Mouse (Mus musculus) CD4-positive, CD25-positive, alpha-beta regulatory T cell, adult 4 months (primary cell): Measurements from ENCODE around the gene Zc3h12a. TPM values are rescaled to one million over a fixed set of nuclear protein-coding genes. Genes with fewer than 3 reads are reported as not detected.

Experiments used
- ATAC-seq: one replicate; pipeline ENCODE4 v1.8.0; 2017
- polyA plus RNA-seq, 2 experiments: library from polyadenylated mRNA; unstranded; fragments of 100-300 nt; shearing (Covaris generic); gene quantifications; one replicate each; pipeline ENCODE4 v1.2.1; 2017

The Zc3h12a gene
- 1 to 10 TPM; 3.6 to 4.4 TPM for polyA plus RNA-seq

DNA sequence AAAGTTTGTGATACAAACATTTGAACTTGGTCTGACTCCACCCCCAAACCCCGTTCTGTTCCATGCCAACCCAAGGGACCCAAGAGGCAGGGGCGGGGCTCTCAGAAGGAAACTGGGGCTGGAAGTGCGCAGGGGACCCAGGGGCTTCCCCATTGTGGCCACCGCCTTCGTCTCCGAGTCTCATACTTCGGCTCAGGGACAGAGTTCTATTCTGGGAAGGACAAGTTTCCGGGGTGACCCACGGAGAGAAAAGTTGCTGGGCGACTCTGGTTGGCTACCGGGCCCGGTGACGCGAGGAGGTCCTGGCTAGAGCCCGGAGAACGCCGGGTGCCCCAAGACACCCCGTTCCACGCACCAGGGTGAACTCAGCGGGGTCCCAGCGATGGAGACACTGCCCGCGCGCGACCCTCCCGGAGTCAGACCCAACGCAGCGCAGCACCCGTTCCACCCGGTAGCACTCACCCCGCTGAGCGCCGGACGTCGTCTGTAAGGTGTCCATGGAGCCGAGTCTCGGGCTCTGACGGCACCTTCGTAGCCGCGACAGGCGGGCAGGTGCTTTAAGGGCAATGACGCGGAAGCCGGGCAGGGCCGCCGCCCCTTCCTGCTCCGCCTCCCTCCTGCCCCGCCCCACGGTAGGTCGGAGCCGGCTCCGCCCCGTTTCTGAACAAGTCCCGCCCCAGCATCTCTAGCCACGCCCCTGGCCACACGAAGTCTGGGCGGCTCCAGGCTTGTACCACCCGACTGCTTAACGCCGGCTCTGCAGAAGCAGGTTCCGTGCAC is at the start of gene Zc3h12a:
Gene Zc3h12a, minus strand, starts transcription at position 536 of the 780 bp plus-strand sequence.
- ATAC-seq = peak; percentile 65

DNA sequence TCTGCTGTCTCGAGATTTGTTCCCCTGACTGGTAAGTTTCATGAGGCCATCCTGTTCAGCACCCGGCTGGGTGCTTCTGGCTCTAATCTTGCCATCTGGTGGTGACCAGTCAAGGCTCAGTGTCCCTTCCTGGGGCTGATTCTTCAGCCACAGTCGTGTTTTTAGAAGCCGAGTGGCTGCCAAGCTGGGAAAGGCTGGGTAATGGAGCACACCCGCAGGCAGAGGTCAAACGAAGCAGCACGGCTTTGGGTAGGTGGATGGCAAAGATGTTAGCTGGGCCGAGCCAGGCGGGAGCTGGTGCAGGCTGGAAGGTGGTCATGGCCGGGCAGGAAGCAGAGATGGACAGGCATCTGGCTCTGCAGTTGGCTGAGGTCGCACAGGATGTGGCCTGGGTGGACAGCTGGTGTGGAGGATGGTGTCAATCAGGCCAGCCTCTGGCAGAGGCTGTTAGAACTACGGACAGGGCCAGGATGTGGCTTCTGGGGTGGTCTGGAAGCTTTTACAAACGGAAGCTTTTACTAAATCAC is 49.1 kb upstream of the Zc3h12a start:
- no peak for ATAC-seq

DNA sequence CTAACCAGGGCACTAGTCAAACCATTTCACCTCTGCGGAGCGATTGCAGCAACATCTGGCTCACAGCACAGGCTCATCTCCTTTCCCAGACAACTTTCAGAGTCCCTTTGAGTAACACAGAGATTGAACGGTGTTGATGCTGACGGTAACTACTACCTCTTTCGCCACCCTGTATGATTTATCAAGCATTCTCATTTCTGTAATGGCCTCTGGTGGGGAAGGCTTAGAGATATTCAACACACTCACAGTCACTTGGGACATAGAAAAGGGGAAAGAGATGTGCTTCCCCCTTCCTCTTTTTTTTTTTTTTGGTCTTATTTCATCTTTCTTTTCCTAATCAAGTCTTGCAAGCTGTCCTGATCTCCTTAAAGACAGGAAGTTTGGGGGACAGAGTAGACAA is 48.5 kb upstream of the Zc3h12a start:
- ATAC-seq = no peak

DNA sequence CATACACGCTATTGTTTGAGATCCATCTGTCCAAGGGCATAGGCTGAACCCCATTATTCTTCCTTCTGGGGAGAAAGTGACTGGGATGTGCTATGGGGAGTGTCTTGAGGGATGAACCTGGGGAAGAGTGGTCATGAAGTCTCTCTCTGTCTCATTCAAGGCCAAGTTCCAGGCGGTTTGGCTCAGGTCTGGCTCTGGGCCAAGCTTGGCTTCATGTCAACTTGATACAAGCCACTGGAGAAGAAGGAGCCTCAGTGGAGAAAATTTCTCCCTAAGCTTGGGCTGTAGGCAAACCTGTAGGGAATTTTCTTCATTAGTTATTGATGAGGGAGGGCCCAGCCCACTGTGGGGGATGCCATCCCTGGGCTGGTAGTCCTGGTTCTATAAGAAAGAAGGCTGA is 48.0 kb upstream of the Zc3h12a start:
- no peak for ATAC-seq

DNA sequence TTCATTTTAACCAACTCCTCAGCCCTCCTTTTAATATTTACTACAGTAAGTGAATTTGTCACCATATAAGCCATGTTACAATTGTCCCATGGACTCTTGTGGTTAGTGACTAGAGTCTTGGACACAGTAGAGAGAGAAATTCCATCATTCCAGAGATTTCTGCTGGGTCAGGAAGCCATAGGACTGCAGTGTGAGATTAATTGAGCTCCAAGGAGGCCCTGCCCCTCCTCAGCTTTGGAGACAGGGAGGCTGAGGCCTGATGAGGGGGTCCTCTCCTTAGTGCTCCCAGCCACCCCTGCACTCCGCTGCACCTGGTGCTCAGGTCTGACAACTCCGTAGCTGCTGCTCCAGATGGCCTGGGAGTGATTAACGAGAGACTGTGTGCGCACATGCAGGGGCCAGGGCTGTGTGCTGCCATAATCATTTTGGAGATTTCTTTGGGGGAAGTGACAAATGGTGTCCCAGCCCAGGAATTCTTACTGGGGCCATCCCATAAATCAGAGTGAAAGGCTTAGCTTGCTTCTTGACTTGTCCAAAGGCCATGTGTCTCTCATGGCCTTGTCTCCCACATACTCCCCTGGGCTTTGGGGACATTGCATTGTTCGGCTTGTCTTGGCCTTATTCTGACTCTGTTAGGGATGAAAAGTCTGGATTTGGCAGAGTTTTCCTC is 47.0 kb upstream of the Zc3h12a start:
- no peak for ATAC-seq

DNA sequence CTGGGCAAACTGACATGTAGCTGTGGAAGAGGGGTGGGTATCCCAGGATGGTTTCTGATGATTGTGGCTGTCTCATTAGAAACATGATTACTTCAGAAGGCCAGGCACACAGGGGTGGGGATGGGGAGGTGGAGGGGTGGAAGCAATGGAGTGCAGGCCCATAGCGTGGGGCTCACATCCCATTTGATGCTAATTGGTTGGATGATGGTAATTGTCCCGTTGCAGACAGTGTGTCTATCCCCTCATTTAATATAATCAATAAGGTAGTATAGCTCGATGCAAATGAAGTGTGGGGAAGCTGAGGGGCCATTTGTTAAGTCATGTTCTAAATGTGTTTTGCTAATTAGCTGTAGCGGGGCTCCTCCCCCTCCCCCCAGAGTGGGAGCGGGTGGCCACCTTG is 45.5 kb upstream of the Zc3h12a start:
- no peak for ATAC-seq

DNA sequence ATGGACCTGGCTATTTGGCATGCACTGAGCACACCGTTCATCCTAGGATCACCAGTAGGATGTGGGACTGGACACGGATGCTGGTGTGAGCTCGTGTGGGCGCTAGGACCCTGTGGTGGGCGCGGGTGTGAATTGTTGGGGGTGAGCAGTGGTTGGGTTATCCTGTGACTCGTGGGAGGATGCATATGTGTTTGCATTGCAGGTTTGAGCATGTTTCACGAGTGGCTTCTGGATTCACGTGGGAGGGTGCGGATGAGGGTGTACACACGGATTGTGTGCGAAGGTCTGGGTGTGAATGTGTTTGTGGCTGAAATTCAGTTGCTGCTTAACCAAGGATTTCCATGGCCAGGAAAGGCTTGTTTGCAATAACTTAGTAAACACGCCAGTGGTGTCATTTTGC is 45.1 kb upstream of the Zc3h12a start:
- ATAC-seq = no peak

DNA sequence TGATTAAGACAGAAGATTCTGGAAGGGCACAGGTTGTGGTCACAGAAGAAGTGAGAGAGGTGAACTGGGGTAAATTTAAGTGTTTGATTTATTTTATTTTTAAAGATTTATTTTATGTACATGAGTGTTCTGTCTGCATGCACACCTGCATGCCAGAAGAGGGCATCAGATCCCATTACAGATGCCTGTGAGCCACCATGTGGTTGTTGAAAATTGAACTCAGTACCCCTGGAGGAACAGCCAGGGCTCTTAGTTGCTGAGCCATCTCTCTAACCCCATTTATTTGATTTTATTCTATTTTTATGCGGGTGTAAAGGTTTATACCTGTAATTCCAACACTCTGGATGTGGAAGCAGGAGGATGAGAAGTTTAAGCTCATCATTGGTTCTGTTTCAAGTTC is 40.1 kb upstream of the Zc3h12a start:
- ATAC-seq = no peak

DNA sequence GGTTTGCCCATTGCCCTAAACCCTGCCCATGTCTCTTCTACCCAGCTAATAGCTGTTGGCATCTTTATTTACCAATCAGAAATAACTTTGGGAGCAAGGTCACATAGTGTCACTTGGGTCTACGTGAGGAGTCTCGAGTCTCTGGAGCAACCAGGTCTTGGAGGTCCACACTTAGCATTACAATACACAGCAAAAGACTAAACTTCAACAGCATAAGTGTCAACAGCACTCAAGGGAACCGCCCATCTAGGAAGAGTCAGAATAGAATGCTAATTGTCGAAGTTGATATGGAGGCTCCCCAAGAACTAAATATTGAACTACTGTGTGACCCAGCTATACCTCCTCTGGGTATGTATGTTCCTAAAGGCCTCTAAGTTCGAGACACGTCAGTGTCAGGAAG is 37.2 kb upstream of the Zc3h12a start:
- no peak for ATAC-seq

DNA sequence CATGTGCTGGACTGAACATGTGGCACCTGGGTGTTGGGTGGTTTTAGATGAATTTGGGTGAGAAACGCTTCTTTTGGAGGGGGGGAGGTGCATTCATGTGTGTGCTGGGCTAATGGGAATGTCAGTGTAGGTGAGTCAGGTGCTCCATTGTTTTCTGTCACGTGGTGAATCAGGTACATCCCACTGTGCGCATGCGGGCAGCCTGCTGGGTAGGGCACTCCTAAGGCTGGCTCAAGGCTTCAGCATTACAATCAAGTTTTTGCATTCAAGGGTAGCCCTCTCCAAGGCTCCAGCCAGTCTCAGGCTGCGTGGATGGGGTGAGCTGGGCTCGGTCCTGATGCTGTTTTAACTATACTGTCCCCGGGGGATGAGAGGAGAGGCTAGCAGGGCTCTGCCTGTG is 35.1 kb upstream of the Zc3h12a start:
- no peak for ATAC-seq

DNA sequence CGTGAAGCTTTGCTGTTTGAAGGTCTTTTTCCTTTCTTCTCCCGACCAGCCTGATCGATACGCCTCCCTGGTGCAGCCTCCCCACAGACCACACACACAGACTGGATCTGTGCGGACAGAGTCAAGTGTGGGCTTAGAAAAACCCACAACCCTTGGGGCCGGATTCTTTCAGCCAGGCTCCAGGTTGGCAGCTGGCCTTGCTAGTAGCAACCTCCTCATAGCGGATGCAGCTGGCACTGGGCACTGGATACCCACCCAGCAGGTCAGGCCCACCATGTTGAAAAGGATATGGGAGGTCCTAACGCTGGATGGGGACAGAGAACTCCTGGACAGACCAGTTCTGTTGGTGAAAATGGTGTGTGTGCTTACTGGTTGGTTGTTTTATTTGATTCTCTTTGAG is 33.8 kb upstream of the Zc3h12a start:
- ATAC-seq = no peak

DNA sequence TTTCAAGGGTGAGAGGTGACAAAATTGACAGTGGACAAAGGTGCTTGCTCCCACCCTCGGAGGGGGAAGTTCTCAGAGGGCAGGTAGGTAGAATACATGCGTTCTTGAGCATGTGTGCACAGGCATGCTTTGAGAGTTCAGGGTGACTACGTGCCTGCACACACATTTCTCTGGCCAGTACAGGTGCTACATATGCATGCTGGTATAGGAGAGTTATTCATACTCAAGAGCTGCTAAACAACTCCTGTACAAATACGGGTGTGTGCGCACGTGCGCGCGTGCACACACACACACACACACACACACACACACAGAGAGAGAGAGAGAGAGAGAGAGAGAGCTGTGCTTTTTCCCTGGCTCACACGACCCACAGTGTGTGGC is 33.3 kb upstream of the Zc3h12a start:
- ATAC-seq = no peak

DNA sequence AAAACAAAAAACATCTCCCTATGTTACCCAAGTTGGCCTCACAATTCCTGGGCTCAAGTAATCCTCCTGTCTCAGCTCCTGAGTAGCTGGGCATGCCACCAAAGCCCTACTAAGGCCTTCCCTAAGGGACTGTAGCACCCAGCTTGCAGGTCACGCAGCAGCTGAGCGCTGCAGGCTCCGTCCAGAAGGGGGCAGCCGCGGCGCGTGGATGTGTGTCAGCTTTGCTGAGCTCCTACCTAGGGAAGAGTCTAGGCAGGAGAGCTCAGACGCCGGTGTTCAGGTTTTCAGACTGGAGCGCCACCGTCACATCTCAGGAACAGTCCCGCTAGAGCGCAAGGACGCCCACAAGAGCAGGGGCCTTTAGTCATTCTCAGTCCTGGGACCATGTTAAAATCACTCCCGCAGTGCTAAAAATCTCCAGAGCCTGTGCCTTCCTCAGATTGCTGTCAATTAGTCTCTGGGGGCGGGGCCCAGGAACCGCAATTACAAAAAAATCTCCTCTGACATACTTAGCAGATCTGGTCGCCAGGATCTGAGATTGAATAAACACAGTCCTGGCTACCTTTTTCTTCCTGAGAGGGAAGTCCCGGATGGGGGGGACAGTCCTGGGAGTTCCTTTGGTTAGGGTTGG is 32.8 kb upstream of the Zc3h12a start:
- ATAC-seq = peak; percentile 69

DNA sequence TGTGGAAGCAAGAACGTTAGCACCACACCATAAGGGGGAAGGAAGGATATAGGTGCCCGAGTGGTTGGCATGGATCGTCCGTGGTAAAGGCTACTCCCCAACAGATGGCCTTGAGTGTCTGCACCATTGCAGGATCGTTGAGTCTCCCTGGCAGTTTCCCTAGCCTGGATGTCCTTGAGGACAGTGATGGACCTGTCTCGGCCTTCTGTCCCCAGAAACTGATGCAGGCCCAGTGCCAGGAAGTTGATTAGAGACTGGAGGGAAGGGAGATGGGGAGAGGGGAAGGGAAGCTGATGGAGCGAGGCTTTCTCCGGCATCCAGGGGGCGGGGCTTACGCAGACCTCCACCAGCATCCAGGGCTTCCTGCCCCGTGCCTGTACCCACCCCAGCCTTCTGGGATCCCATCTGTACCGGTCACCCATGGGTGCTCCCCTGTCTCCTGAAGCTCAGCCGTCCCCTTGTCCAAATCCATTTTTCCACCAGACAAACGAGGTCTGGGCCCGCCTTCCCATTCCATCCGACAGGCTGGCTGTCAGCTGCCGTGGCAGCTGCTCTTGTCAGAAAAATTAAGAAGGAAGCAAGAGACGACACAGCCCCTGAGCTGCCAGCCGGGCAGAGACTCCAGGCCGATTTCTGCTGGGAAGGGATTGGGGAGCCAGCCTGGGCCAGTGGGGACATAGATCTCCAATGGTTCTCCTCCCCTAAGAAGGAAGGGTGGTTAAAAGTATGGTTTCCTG is 31.1 kb upstream of the Zc3h12a start:
- ATAC-seq = no peak

DNA sequence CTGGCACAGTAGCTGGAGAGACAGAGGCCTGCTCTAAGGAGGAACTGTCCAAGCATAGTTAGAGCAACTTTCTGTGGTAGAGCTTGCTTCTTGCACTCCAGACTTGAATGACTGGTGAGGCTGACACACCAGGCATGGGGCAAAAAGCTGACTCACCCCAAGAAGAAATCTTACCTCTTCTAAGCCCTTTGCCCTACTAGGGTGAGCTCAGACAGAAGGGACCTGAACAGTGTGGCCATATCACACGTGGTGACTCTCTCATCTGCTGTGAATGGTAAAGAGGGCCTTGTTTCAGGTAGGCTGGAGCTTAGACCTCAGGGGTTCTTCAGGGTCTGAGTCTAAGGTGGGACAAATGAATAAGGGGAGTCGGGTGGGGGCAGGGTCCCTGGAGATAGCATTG is 30.4 kb upstream of the Zc3h12a start:
- ATAC-seq = no peak

DNA sequence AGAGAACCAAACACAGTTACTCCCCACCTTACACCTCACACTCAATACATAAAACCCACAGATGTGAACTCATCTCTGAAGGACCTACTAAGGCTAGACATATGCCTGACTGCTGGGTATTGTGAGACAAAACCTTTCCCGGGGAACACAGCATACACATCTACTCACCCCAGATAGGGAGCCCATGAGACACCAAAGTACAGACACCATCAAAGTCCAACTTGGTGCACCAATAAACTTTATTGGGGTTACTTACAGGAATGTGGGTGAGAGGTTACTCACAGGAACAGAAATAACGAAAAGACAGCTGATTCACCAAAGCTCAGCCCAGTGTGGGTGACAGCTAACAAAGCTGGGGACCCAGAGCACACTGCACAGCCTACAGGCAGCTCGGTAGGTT is 29.7 kb upstream of the Zc3h12a start:
- no peak for ATAC-seq

DNA sequence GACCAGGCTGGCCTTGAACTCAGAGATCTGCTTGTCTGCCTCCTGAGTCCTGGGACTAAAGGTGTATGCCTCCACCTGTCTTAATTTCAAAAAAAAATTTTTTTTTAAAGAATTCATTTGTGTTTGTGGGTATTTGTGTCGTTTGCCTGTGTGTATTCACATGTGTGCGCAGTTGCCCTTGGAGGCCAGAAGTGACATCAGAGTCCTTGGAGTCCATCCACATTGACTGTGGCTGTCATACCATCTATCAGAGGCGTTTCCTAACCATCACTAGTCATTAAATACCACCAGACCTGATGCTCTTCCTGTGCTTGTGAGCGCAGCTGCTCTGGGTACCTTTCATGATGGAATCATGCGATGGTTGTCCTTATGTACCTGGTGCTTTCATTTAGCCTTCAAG is 28.0 kb upstream of the Zc3h12a start:
- no peak for ATAC-seq

DNA sequence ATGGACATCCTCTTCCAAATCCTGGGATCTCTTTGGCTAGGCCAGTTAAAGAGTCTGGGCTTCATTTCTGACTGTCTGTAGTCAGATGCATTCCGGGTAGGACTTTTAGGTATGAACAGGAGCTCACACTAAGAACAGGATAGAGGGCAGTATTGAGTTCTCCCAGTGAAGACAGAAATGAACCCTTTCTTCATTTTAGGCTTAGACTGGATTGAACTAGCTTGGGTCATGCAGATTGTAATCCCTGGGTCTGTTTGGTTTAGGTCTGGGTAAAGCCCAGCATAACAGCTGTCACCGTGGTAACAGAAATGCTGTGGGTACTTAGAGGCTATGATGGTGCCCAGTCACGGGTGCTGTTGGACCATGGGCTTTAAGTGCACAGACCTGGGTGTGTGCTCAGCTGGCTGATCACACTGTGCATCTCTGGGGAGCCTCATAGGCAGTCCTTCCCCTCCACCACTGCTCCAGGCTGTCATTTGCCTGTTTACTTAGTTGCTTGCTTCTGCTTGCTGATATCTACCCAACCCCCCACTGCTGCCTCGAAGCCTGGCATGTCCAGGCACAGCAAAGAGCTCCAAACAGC is 26.1 kb upstream of the Zc3h12a start:
- no peak for ATAC-seq

DNA sequence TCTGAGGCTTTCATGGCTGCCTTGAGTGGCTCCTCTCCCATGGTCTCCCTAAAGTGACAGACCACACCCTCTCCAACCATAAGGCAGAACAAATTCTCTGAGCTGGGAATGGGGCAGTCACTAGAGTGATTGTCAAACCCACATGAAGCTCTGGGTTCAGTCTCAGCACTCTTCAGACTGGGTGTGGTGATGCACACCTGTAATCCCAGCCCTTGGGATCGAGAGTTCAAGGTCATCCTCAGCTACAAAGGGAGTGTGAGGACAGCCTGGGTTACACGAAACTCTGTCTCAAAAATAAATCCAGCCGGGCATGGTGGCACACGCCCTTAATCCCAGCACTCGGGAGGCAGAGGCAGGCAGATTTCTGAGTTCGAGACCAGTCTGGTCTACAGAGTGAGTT is 24.8 kb upstream of the Zc3h12a start:
- no peak for ATAC-seq

DNA sequence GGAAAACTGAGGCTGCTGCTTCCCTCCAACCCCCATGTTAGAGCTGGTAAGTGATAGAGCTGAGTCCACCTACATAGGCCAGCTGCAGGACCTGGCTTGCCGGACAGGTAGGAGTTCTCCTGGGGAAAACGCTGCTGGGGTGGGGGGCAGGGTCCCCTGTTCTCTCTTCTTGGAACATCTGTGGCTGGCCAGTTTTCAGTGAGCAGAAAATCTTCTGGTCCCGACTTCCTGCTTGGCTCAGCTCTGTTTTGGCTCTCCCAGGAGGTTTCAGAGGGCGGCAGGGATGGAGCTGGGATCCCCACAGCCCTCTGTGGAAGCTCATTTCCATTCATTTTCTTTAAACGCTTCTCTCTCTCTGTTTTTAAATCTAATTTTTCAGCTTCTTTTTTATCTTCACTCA is 21.8 kb upstream of the Zc3h12a start:
- ATAC-seq = no peak

DNA sequence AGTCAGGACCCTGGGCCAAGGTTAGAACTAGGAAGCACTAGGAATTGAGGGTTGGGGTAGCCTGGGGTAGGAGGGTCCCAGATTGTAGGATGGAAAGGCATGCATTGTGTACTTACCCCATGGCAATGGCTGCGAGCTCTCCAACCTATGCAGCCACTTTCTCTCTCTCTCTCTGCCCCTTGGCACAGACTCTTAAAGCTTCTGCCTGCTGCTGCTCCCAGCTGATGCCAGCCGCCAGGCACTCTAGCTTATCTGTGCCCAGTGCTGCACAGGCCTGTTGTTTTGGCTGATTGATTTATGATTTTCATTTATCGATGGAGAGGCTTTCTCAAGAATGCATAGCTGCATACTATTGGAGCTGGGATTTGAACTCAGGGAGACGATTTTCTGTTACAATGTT is 20.3 kb upstream of the Zc3h12a start:
- no peak for ATAC-seq

DNA sequence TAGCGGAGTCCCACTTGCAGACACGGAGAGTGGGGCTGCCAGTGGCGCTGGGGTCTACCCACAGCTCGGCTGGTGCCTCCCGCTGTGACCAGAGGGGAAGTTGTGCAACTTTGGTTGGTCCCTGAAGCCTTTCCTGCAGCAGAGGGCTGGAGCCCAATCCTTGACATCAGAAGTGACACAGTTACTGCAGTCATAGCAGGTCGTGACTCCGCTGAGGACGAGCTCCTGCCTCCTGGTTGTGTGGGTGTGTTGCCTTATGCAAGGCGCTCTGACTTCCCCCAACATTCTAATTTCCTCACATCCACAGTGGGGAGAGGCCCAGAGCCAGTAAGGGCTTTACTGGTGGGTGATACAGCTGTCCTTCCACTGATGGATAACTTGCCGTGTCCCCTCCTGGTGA is 17.6 kb upstream of the Zc3h12a start:
- ATAC-seq = peak; percentile 20

DNA sequence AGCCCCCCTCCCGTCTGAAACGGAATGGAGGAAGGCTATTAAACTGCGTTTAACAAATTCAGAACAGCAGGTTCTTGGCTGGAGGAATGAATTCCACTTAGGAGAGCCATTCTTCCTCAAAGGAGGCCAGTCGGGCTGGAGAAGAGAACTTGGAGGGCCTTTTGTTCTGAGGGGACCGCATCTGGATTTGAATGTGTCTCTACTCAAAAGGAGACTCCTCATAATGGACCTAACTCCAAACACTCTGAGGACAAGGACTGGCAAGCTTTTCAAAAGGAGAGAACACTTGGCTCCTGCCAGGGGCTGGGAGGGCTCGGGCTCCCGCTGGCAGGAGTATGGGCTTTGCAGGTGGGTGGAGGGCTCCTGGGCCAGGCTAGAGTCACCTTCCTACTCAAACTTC is 17.0 kb upstream of the Zc3h12a start:
- ATAC-seq = no peak
